Mouse (Mus musculus) testis, postnatal 14 days (tissue): ENCODE results near the gene Axl.
"Not testable (repeated sequence)": the region's sequence is repeated elsewhere in the genome, so short reads cannot be mapped to it uniquely, and the experiment has no call there.

ENCODE experiments used
- DNase-seq: peaks from one replicate; pipeline ENCODE4 v3.0.0; 2021; ENCODE audit warnings: low spot score

Axl gene

DNA sequence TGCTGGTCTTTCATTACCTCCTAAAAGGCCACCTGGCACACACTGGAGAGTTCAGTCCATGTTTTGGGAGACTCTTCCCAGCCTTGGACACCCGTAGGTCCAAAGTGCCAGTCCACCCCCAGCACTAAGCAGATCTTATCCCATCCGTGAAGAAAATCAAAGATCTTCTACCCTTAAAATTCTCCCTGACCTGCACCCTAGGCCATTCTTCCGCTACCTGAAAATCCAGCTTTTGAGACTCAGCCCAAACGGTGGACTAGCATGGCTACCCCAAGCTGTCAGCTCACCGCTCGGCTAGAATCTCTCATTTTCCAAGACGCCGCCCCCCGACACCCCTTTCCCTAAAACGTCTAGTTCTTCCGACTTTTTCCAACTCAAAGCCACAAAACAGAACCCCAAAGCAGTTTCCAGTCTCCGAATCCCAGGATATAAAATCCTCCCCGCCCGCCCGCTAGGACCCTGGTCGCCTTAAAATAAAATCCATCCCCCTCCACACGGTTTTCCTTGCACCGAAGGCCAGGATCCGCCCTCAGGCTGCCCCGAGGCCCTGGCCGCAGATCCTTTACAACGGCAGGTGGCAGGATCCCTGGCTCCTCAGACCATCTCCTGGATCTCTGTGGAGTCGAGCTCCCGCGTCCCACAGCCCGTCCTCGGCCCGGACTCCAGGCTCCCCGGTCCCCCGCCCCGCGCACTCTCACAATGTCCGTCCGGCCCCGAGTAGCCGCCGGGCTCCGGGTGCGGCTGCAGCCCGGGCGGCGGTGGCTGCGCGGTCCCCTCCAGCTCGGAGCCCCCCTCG, 34.7 kb downstream of the Axl start:
- DNase-seq, result peak; percentile 76

- DNase-seq, result no peak
Measured at GRCm38 (mm10) chr7:25753076-25753475, 35.4 kb downstream of the Axl start.

DNA sequence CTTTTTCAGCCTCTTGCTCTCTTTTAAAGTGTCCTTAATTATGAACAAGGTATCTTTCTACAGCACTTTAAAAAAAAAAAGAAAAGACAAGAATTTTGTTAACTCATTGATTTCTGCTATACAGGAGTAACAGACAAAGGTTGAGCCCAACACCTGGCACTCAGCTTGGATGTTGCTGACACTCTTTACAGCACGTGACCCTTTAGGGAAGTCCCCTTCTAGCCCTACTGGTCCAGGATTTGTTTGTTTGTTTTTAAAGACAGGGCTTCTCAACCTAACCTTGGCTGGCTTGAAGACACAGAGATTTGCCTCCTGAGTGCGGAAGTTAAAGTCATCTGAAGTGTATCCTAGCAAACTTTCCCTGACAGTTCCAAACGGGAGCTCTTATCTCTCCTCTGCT, 41.7 kb downstream of the Axl start:
- no peak for DNase-seq

- no peak for DNase-seq
Measured at GRCm38 (mm10) chr7:25738277-25738676, 50.2 kb downstream of the Axl start.

DNA sequence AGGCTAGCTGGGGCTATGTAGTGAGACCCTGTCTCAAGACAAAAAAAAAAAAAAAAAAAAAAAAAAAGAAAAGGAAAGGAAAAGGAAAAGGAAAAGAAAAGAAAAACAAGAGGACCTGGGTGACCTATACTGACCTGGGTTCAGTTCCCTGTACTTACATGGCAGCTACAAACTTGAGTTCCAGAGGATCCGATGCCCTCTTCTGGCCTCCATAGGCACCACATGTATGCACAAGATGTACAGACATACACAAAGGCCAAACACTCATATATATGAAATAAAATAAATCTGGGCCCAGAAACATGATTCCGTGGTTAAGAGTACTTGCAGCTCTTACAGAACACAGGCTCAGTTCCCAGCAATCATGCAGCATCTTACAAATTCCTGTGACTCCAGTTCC, 51.6 kb downstream of the Axl start:
- no peak for DNase-seq

GRCm38 (mm10) chr7:25734991-25735390, 53.5 kb downstream of the Axl start:
- DNase-seq, result no peak

DNA sequence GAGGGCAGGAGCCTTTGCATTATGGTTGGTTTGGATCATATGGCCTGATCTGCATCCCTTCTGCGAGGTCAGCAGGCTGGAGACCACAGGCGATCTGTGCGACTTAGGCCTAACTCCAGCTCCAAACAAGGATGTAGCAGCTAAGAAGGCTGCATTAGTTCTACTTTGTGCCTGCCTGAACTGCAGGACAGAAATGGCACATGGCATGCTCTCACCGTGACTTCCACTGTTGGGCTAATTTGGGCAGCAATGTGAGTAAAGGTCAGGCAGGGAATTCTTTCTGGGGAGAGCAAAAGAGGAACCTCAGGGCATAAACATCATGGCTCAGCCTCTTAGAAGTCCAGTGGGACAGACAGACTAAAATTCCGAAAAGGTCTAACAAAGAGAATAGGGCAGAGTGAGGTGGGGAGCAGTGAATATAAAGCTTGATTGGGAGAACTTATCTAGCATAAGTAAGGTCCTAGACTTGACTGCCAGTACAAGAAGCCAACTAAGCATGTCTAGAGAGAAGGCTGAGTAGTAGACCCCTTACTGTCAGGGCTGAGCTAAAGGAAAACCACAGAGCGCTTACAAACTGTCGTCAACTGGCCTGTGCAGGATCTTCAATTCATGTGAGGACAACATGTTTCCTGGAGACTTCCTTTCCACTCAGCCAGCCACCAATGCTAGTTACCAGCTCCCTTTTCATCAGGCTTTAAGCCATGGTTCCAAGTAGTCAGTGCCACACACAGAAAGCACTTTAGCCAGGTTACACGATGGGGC, 57.0 kb downstream of the Axl start:
- DNase-seq, result no peak

GRCm38 (mm10) chr7:25729862-25730261, 58.6 kb downstream of the Axl start:
- peak; percentile 46 for DNase-seq

DNA sequence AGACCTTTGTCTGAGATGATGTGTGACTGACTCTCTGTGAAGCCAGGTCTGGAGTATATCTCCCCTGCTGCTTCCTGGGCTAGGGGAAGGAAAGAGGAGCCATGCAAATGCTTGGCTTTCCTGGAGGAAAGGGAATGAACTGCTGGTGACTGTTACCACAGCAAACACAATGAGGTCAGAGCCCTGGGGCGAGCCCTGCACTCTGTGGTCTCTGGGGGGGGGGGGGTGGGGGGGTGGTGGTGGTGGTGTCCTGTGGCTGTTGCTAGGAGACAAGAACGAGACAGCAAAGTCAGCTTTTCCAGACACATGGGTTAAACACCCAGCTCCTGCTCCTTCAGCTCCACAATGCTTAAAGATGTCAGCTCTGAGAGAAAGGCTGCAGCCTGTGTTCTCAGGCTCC, 59.1 kb downstream of the Axl start:
- DNase-seq, result no peak

DNA sequence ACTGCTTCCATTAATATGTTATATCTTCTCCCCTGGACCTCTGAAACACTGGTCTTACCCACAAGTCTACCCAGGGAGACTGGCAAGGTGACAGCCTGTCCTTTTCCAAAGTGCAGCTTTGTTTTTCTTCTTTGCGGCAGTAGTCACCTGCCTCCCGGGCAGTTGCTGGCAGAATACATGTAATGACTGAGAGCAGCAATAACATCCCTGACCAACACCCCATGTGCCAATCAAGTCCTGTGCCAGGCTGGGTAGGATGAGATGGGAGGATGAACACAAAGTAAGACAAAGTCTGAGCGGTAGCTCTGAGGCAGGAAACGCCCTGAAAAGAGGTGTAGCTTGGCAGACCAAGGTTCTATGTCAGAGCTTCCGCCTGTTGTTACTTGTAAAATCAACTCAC, 60.7 kb downstream of the Axl start:
- no peak for DNase-seq

- no peak for DNase-seq
Measured at GRCm38 (mm10) chr7:25725886-25726285, 62.6 kb downstream of the Axl start.

DNA sequence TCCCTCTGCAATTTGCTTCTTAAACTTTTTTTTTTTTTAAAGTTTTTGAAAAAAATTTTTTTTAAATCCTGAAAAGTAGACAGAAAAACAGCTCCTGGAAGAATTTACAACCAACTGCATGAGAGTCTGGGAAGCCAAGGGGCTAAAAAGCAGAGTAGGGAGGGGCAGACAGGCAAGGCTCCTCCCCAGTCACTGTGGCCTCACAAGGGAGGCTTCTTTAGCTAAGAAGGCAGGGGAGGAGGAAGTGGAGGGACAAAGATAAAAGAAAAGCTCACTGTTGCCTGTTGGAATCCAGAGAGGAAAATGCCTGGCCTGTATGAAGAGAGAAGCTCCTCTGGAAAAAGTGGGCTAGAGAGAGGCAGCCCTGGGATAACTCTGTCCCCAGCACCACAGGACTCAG, 66.7 kb downstream of the Axl start:
- DNase-seq, result not testable (repeated sequence)

- no peak for DNase-seq
Measured at GRCm38 (mm10) chr7:25720760-25721159, 67.7 kb downstream of the Axl start.

GRCm38 (mm10) chr7:25719761-25720610, 68.5 kb downstream of the Axl start:
- no peak for DNase-seq

DNA sequence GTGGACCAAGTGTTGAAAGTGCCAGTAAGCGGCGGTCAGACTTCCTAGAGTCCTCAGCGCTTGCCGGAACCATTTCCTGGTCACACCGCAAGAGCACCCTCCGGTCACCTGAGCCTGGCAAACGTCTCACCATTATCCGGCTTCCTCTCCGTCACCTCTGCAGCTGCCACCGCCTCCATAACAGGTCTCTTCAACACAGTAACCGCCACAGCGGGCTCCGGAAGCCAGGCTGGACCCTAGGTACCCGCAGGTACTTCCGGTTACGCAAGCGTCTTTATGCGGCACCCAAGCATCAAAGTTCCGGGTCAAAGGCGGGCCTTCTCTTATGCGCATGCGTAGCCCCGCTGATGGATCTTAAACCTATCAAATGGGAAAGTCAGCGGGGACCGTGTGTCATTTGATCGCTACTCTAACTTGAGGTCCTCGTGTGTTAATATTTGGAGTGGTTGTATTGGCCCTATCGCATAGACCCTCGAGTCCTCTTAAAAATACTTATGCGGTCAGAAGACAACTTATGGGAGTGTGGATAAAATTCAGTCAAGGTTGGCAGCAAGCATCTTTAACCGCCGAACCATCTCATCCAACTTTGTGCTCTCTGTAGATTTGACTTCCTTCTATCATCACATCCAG, 69.6 kb downstream of the Axl start, which contains the start of gene Ccdc97:
TSS of gene Ccdc97 (minus strand) at position 301 of the 630 bp plus-strand sequence.
- peak; percentile 91 for DNase-seq

- no peak for DNase-seq
Measured at GRCm38 (mm10) chr7:25717478-25717877, 71.0 kb downstream of the Axl start.

DNA sequence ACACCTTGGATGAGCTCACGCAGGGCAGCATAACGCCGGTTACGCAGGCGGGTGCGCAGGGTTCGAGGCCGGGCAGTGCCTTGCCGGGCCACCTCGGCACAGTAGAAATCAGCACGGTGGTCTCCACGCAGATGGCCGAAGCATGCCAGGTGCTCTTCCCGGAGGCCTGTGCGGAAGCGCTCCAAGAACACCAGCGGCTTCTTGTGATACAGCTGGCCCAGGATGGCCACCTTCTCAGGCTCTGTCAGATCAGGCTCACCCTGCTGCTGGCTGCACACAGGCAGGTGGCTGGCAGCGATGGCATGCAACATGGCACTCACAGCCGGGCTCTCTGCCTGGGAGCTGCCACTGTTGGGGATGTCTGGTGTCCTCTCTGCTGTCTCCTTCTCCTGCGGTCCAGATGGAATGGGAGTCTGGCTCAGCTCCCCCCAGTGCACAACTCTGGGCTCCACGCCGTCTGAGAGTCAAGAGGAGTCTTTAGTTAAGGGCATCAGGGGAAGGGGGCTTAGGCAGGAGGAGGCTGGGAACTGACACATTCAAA, 72.7 kb downstream of the Axl start:
- no peak for DNase-seq

DNA sequence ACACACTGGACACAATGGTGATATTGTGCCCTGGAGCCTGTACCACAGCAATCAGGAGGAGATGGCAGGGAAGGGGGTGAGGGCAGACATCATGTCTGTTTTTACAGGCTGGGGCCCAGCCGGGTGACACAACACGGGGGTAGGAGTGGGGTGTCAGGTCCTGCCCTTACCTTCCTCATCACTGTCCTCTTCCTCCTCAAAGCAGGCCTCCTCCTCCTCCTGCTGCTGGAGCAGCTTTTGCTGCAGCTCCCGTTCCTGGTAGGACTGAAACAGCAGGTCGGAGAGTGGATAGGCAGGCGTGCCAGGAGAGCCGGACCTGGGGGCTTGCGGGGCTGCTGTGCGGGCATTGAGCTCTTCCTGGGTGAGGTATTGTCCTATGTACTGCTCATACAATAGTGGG, 73.9 kb downstream of the Axl start:
- DNase-seq, result no peak

DNA sequence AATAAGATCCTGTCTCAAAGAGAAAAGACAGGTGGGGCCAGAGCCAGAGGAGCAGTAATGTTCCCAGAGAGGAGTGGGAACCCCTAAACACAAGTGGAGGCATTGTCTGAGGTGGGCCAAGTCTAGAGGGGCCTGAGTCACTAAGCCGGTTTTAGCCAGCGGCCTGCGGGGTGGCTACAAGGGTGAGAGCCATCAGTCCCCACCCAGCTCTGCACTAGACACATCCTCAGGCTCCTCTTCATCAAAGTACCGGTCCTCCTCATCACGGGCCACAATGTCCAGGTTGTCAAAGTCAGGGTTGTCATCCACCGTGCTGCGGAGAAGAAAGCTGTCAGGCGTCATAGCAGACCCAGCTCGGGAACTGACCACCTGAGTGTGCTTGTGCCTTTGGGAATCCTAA, 75.7 kb downstream of the Axl start:
- DNase-seq, result no peak

DNA sequence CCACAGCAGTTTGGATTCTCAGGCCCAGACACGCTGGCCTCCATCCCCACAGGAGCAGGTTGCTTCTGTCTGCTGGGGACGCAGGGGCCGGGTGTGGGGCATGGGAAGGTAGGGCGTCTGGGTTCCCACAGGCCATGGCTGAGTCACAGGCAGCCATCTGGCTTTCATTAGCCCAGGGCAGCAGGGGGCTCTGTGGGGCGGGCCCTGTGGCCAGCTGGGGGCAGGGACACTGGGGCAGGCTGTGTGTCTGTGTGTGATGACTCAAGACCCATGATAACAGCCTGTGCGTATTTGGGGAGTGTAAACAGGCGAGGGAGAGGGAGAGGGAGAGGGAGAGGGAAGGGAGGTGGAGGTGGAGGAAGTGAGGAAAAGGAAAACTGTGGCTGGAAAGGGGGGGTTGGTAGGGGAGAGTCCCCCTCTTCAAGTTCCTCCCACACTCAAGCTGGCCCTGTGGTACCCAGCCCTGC, 76.7 kb downstream of the Axl start:
- DNase-seq, result no peak

- no peak for DNase-seq
Measured at GRCm38 (mm10) chr7:25711165-25711564, 77.3 kb downstream of the Axl start.
